Mouse (Mus musculus) adrenal gland, adult (tissue): ENCODE data around the gene Slc29a1.

Experiments used
- DNase-seq, 2 experiments: peaks; one replicate each; pipeline ENCODE4 v3.0.0; 2022 to 2023; ENCODE audit warnings: low spot score in 1 of 2; ENCODE audit not compliant: inconsistent age in 2 of 2

Gene Slc29a1

DNA sequence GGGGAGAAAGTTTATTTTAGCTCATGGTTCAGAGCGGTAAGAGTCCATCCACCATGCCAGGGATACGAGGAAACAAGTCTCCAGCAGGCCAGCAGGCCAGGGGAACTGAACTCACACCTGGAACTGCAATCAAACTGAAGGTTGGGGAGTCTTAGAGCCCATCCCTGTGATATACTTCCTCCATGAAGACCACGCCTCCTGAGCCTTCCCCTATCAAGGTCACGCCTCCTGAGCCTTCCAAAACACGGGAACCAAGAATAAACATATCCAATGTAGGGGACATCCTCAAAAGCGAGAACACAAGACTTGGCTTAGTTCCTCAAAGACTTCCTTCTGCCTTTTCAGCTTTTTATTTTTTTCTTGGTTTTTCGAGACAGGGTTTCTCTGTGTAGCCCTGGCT is 13.5 kb upstream of the Slc29a1 start:
- DNase-seq, result no peak

DNA sequence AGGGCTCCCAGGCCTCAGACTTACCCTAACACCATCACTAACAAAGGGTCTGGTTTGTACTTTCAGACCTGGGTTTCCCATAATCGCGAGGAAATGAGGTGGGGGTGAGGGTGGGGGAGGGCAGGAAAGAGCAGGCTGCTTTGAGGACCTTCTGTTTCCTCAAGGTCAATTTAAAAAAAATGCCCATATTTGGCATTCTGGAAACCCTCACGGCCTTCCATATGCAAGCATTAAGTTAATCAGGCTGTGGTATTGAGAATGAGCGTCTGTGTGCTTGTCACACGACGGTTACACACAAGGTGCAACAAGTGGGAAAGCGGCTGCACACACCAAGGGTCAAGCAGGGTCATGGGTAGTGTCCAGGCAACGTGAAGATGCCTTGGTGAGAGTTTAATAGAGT is 12.6 kb upstream of the Slc29a1 start:
- no peak for DNase-seq

DNA sequence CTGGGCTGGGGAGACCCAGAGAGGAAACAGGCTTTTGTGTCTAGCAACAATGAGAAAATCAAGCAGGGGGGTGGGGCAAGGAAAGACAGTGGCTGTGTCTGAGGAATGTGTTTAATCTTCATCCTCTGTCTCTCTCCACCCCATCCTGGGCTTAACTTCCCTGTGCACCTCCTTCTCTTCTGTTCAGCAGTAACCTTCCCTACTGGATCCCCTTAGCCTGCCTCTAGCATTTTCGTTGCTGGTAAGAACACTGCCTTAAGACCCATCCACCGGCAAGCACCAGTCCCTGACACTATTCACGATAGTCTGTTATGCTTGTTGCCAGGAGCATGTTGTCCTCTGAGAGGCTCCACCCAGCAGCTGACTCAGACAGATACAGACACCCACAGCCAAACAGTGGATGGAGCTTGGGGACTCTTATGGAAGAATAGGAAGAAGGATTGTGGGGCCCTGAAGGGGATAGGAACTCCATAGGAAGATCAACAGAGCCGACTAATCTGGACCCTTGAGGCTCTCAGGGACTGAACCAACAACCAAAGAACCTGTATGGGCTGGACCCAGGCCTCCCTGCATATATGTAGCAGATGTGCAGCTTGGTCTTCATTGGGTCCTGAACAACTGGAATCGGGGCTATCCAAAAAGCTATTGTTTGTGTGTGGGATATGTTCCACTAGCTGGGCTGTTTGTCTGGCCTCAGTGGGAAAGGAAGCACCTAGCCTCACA is 10.9 kb upstream of the Slc29a1 start:
- DNase-seq, result peak in 1 of 2 experiments; percentile 80

DNA sequence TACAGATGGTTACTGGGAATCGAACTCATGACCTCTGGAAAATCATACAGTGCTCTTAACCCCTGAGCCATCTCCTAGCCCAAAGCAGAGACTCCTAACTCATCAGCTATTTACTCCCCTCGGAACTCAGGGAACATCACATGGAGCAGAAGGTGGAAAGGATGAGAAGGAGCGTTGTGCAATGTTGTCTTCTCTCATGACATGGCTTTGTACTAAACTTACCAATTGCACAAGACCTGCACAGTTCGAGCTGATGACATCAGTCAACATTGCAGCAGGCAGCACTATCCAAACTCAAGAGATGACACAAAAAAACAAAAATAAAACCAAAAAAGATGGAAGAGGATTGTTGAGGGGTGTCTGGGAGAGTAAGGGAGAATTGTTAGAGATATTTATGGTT is 9.0 kb upstream of the Slc29a1 start:
- DNase-seq, result no peak

DNA sequence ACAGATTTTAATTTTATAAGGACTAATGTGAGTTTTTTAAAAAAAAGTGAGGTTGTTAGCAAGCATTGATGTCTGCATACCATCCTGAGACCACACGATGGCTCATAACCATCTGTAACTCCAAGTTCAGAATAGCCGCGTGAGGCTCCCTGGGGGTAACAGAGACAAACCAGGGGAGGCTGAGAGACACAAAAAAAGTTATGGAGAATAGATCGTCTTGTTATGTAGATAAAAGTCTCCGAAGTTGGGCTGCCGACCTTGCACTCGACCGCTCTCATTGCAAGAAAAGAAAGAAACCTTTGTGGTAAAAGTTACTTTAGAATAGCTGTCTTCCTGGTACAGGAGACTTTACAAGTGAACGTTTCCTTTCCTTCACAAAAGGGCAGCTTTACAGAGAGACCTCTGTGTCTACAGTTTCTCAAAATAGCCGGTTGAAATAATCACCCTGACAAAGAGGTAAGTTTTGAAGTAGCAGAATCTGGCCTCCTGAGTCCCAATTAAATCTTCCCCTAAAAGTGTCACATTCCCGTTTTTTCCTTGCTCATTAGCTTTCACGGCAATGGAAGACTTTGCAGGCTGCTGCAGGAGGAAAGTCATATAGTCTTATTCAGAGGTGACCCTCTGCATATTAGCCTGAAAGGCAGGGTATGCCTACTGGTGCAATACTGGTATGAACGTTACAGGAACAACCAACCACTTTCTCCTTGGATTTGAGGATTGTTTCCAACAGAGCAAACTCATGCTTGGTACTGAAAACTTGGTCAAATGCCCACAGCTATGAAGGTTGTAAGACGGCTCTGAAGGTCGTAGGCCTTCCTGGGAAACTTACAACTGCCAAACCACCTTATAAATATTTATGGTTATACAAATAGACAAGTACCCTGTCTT is 7.8 kb upstream of the Slc29a1 start:
- no peak for DNase-seq

DNA sequence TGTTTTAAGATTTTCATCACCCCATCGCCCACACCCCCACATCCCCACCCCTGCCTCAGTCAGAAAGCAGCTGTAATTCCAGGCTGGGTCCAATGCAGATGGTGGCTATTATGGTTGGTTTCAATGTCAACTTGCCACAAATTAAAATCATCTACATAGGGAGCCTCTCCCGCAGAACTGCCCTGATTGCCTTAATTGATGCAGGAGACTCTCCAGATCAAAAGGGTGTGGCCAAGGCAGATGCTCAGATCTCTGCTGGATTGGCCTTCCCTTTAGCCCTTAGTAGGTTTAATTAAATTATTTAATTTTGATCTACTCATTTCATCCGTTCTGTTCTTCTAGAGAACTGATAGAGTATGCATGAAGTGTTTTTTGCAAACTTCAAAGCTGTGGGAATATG is 3.6 kb upstream of the Slc29a1 start:
- DNase-seq, result no peak

DNA sequence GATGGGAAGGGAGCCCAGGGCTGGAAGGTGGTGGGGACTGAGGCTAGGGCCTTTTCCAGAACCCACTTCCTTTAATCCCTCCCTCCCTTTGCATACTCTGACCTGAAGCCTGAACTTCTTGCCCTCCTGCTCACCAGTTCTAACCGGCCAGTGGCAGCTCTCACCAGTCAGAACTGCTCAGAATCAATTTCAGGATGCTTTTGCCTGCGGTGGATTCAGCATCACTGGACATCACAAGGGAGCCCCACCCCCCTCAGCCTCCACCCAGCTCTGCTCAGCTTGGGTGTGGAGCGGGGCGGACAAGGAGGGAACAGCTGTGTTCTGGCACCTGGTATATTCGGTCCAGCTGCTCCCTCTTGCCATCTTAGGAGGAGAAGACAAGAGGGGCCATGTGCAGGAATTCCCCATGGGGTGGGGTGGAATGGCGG is 2.5 kb upstream of the Slc29a1 start, which contains the start of gene Mymx:
Gene Mymx, minus strand, starts transcription at position 226 of the 428 bp plus-strand sequence.
- DNase-seq, result no peak

DNA sequence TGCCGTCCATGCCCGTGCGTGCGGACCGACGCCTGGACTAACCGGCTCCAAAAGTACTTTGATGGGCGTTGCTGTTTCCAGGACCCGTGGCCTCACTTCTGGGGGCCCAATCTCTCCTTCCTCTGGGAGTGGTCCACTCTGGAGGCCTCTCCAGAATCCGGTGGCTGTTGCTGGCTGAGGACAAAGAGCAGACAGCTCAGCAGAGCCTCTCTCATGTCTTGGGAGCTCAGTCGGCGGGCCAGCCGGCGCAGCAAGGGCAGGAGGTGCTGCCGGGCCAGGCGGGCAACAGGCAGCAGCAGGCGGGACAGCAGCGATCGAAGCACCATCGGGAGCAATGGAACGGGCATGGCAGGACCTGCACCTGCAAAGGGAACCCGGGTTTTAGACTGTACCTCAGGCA is 1.9 kb upstream of the Slc29a1 start:
- peak in 1 of 2 experiments; percentile 43 for DNase-seq

DNA sequence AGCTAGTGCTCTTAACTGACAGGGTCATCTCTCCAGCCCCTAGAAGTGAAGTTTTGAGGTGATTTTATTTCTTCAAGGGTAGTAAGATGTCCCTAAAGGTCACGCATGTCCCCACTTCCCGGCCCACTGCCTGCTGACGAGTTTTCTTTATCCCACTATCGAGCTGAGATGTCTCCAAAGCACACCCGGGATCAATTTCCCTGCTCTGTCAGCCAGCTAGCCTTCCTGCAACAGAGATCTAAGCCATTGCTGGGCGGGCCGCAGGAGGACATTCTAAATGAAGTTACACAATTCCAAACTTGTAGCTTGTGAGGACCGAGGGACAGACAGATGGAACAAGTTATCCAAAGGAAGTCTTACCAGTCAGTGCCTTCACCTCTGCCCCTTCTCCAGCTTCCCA is 861 bp upstream of the Slc29a1 start:
- DNase-seq, result no peak

DNA sequence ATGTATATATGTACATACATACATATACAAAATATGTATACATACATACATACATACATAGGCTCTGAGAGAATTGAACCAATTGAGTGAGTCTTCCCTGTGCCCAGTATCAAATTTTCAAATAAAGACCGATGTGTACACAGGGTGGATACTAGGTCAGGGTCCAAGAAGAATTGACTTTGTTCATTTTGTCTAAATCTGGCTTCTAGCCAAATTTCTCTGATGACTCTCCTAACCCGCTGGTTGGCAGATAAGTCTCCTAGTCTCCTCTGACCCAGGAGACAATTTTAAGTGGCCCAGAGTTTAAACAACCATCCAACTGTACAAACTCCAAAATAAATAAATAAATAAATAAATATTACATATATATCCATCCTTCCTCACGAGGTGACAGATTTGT is 515 bp downstream of the Slc29a1 start:
- peak in 1 of 2 experiments; percentile 40 for DNase-seq

DNA sequence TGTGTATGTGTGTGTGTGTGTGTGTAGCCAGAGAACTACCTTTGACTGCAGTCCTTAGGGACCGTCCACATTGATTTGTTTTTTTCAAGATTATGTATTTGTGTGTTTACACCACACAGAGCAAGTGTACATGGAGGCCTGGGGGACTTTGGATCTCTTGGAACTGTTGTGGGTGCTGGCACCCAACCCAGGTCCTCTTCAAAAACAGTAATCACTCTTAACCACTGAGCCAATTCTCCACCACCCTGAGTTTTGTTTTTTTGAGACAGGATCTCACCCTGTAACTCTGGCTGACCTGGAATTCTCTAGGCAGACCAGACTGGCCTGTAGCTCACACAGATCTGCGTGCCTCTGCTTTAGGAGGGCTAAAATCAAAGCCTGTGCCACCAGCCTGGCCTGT is 1.0 kb downstream of the Slc29a1 start:
- peak in 1 of 2 experiments; percentile 49 for DNase-seq

DNA sequence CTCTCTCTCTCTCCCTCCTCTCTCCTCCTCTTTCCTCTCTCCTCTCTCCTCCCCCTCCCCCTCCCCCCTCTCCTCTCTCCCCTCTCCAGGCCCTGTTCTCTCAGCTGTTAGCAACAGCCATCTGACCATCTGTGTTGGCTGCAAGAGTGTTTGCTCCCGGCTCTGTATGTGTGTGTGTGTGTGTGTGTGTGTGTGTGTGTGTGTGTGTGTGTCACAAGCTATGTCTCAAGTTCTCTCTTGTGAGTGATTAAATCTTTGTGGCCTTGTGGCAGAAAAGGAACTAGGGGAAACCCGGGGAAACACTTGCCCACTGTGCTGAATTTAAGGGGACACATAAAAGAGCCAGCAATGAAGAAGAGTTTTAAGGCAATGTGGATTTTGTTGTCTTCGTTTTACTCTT is 1.6 kb downstream of the Slc29a1 start:
- DNase-seq, result peak in 1 of 2 experiments; percentile 72

DNA sequence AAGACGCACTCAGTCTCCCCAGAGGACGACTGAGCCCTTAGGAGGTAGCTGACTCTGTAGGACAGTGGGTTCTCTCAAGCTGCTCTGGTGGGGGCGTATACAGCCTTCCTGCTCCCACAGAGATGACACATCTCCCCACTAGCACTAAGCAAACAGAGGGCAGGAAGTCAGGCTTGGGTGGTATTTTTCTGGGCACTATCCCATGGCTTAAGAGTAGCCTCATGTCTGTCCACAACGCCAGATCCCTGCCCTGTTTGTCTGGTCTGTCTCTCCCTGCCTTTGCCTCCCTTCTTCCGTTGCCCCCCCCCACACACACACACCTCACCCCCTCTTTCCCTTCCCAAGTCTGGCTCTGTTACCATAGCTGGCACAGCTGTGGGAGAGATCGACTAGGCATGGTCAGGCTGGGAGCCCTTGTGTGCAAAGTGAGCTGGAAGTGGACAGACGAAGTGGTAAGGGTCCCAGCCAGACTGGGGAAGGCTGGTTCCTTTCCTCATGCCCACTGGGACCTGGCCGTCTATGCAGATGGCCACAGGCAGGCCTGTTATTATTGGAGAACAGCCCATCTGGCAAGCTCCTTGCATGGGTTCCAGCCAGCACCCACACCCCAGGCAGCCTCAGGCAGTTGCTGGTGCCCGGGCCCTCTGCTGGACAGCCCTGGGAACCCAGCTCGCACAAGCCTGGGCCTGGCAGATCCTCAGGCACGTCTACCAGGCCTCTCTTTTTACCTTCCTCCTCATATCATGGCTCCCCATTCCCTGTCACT is 2.6 kb downstream of the Slc29a1 start:
- peak; percentile 88 to 95 for DNase-seq

DNA sequence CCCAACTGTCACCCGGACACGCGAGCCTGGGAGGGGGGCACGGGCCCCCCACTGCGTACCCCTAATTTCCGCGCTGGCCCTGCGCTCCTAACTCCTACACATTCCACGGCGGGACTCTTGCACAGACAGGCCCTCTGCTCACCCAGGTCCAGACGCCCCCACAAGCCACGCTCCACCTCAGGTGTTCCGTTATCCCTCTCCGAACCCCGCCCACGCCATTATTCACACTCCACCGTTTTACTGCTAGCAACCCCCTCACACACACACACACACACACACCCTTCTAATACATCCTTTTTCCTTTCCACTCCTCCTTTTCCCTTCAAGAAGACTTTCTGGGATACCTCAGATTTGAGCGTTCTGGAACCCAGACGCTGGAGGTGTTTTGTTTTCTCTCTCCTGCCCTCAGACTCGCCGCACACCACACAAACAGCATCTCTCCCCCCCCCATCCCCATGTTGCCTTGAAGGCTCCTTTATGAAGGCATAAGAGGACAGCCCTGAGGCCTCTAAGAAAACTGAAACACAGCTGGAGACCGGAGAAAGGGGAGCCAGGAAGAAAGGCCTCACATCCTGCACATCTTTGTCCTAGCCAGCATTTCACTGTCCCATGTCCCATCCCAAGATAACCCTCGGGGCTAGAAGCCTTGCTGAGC is 3.5 kb downstream of the Slc29a1 start:
- DNase-seq, result no peak

DNA sequence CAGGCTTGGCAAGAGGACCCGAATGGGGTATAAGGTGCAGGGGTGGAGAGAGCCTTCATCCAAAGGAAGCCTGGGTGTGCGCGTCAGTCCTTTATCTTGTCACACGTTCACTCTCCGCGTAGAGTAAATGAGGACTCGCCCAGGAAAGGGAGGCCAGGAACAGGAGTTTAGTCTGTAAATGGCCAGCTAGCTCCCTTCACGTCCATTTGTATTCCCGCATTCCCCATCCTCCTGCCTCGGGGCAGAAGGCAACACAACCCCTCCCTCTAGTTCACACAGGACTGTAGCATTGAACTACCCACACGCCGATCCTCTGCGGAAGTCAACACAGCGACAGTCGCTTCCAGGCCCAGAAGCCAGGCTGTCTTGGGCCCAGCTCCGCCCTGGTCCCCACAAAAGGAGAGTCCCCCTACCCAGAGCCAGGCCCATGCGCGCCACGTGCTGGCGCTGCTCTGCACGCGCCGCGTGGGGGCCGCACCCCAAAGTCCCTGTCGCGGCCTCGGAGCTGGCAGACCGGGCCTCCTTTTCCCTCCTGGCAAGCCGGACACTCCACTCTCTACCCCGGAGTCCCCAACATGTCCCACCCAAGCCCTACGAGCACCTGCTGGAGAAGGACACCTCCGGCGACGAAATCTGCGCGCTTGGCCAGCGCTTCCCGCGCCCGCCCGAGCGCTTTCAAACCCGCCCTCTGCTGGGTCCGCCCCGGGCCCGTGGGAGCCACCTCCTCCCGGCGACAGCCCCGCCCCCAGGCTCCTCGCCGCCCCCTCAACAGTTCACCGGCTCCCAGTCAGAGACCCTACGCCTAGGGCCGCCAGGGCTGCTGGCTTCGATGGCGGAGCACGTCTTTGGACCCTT is 4.3 kb downstream of the Slc29a1 start:
- DNase-seq, result peak; percentile 89 to 93

DNA sequence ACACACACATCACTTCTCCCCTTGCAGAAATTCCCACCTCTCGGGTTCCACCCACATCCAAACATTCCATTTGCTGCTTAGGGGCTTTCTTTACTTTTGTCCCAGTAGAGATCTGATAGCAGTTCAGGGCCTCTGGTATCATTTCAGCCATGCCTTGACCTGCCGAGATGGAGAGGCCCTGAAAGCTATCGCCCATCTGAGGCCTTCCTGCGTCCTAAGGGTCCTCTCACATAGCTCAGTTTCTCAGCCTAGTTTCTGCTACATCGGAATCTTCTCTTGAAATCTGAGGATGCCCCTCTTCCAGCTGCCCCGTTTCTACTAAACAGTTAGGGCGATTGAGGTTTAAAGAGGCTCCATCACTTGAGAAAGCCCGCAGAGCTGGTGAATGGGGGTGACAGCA is 5.2 kb downstream of the Slc29a1 start:
- DNase-seq, result peak in 1 of 2 experiments; percentile 54

DNA sequence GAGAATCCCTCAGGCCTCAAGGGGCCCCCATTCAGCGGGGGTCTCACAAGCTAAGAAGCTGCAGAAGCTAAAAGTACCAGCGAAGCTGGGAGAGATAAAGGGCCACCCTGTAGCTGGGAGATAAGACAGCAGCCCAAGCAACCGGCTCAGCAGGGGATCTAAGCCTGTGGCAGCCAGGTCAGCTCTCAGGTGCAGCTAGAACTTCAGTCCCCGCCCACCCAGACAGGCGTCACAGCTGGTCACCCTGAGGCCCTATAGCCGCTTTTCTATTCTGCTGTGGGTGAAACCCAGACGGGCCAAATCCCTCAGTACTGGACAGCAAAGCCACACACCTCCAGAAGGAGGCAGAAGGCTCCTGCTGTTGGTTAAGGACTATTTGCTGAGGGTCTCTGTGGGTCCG is 5.9 kb downstream of the Slc29a1 start:
- peak; percentile 47 to 68 for DNase-seq

DNA sequence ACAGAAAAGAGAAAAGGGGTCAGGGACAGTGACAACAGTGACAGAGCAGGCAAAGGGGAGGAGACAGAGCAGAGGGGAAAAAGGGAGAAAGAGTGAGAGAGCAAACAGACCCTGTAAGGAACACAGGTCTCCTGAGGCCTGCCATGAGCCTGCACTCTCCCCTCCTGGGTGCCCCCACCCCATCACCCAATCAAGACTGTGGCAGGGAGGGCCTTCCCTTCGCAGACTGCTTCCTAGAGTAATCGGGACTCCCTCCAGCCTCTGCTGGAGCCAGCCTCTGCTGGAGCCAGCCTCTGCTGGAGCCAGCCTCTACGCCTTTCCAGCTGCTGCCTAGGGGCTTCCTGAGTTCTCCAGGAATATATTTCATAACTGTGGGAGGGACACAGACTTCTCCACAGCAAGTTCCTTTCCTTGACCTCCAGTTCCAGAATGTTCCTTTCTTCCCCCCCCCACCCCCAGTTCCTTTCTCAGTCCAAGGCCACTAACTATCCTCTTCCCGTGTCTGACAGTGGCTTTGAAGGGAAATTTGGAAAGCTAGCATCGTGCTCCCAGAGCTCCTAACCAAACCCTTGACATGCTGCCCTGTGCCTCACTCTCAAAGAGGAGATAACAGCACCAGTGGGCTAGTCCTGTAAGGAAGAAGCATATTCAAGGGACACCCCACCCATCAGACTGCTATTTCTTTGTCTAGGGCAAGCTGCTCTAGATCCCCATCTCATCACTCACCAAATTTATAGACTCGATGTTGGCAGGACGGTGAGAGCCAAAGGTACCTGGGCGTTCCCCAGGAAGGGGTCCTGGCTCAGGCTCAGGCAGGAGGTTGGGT is 6.6 kb downstream of the Slc29a1 start:
- DNase-seq, result peak; percentile 71 to 88
